Mouse (Mus musculus): ENCODE results near the gene Slc7a15. TPM values are rescaled to one million over a fixed set of nuclear protein-coding genes. Genes with fewer than 3 reads are reported as not detected.

Slc7a15 gene
- polyA plus RNA-seq (2017; shearing (Covaris generic)), result not detected

GRCm38 (mm10) chr12:8598966-8599365 is at the start of gene Slc7a15:
TSS of gene Slc7a15 (minus strand) at chr12:8599066.

GRCm38 (mm10) chr12:8499871-8500596 is 98.8 kb downstream of the Slc7a15 start, which contains the start of gene Rhob:
TSS of gene Rhob (minus strand) at chr12:8500009.

Other genes with a start within 250 kb of the Slc7a15 start
- 55.4 TPM for gene Rhob, start 99.1 kb downstream of the Slc7a15 start, polyA plus RNA-seq (2017; shearing (Covaris generic))
- gene Pum2, start 75.1 kb upstream of the Slc7a15 start, polyA plus RNA-seq (2017; shearing (Covaris generic)), result 10.1 TPM
- gene Sdc1, start 172.3 kb upstream of the Slc7a15 start, polyA plus RNA-seq (2017; shearing (Covaris generic)), result 2.3 TPM

Data from effector memory CD4-positive, alpha-beta T cell, adult 5 months (primary cell).